Mouse (Mus musculus) skeletal muscle tissue, adult 2 months (tissue): Measurements from ENCODE around the gene Nedd9.

ENCODE experiments used
- DNase-seq: peaks from one replicate; pipeline ENCODE4 v3.0.0-alpha.2; 2012; ENCODE audit warnings: low read depth, low spot score

Gene Nedd9

GRCm38 (mm10) chr13:41456292-41457029 lies 30.7 kb downstream of the Nedd9 start:
- no peak for DNase-seq

GRCm38 (mm10) chr13:41453227-41454193 lies 33.7 kb downstream of the Nedd9 start:
- DNase-seq: no peak

- no peak for DNase-seq
Measured at GRCm38 (mm10) chr13:41450821-41451220, 36.3 kb downstream of the Nedd9 start.

GRCm38 (mm10) chr13:41449211-41449610 lies 38.0 kb downstream of the Nedd9 start:
- no peak for DNase-seq

- no peak for DNase-seq
Measured at GRCm38 (mm10) chr13:41447209-41447608, 40.0 kb downstream of the Nedd9 start.

- no peak for DNase-seq
Measured at GRCm38 (mm10) chr13:41446591-41446990, 40.6 kb downstream of the Nedd9 start.

GRCm38 (mm10) chr13:41445067-41445808 lies 41.9 kb downstream of the Nedd9 start:
- no peak for DNase-seq

- DNase-seq: no peak
Measured at GRCm38 (mm10) chr13:41444230-41444629, 42.9 kb downstream of the Nedd9 start.

- DNase-seq: no peak
Measured at GRCm38 (mm10) chr13:41442145-41442544, 45.0 kb downstream of the Nedd9 start.

- no peak for DNase-seq
Measured at GRCm38 (mm10) chr13:41440205-41440604, 47.0 kb downstream of the Nedd9 start.

GRCm38 (mm10) chr13:41437390-41437789 lies 49.8 kb downstream of the Nedd9 start:
- DNase-seq: no peak

- DNase-seq: peak; percentile 35
Measured at GRCm38 (mm10) chr13:41436731-41437130, 50.4 kb downstream of the Nedd9 start.

GRCm38 (mm10) chr13:41433201-41433600 lies 54.0 kb downstream of the Nedd9 start:
- no peak for DNase-seq

- peak; percentile 65 for DNase-seq
Measured at GRCm38 (mm10) chr13:41431795-41432194, 55.4 kb downstream of the Nedd9 start.

- DNase-seq: no peak
Measured at GRCm38 (mm10) chr13:41427046-41427445, 60.1 kb downstream of the Nedd9 start.

- no peak for DNase-seq
Measured at GRCm38 (mm10) chr13:41423463-41424074, 63.6 kb downstream of the Nedd9 start.

GRCm38 (mm10) chr13:41422581-41422980 lies 64.6 kb downstream of the Nedd9 start:
- no peak for DNase-seq

- DNase-seq: no peak
Measured at GRCm38 (mm10) chr13:41420376-41420775, 66.8 kb downstream of the Nedd9 start.

GRCm38 (mm10) chr13:41418198-41418869 lies 68.8 kb downstream of the Nedd9 start:
- DNase-seq: no peak

GRCm38 (mm10) chr13:41416065-41417016 lies 70.8 kb downstream of the Nedd9 start:
- no peak for DNase-seq
